Mouse (Mus musculus) cerebral cortex, adult 2 months (tissue): ENCODE results near the gene Olfr374.

ENCODE experiments used
- WGBS: fragments of 180-500 bp; shearing (Covaris S2); methylation state at CpG from one replicate; pipeline ENCODE4 v1.1.7; 2018; 5-methylcytosine and 5-hydroxymethylcytosine counted together

The Olfr374 gene

GRCm38 (mm10) chr8:72136302-72136978, 29.6 kb downstream of the Olfr374 start:
- 5% methylated on average over 18 of the region's 18 CpGs for WGBS

- 88% methylated on average over 2 of the region's 2 CpGs for WGBS
These were observed 30.6 kb downstream of the Olfr374 start for GRCm38 (mm10) chr8:72137431-72137830.

GRCm38 (mm10) chr8:72138456-72138855, 31.6 kb downstream of the Olfr374 start:
- WGBS = 96% methylated on average over 5 of the region's 5 CpGs

- 94% methylated on average over 13 of the region's 13 CpGs for WGBS
These were observed 36.5 kb downstream of the Olfr374 start for GRCm38 (mm10) chr8:72143256-72143824.

GRCm38 (mm10) chr8:72144345-72144975, 37.6 kb downstream of the Olfr374 start:
- WGBS = 88% methylated on average over 5 of the region's 5 CpGs

- WGBS = 79% methylated on average over 3 of the region's 3 CpGs
These were observed 38.7 kb downstream of the Olfr374 start for GRCm38 (mm10) chr8:72145511-72145910.

- 53% methylated on average over 1 of the region's 1 CpGs for WGBS
These were observed 39.2 kb downstream of the Olfr374 start for GRCm38 (mm10) chr8:72146056-72146455.

- 82% methylated on average over 3 of the region's 3 CpGs for WGBS
These were observed 39.7 kb downstream of the Olfr374 start for GRCm38 (mm10) chr8:72146556-72146955.

- 71% methylated on average over 2 of the region's 2 CpGs for whole genome bisulfite sequencing
These were observed 40.4 kb downstream of the Olfr374 start for GRCm38 (mm10) chr8:72147266-72147665.

GRCm38 (mm10) chr8:72149056-72149455, 42.2 kb downstream of the Olfr374 start:
- WGBS = 83% methylated on average over 1 of the region's 1 CpGs

GRCm38 (mm10) chr8:72151418-72152078, 44.7 kb downstream of the Olfr374 start:
- WGBS = 79% methylated on average over 3 of the region's 3 CpGs

GRCm38 (mm10) chr8:72158096-72158495, 51.3 kb downstream of the Olfr374 start:
- 83% methylated on average over 2 of the region's 2 CpGs for WGBS

GRCm38 (mm10) chr8:72158726-72159125, 51.9 kb downstream of the Olfr374 start:
- 49% methylated on average over 3 of the region's 3 CpGs for WGBS

GRCm38 (mm10) chr8:72160007-72160406, 53.2 kb downstream of the Olfr374 start:
- 53% methylated on average over 3 of the region's 3 CpGs for WGBS

- WGBS = under 1% methylated on average over 82 of the region's 82 CpGs
These were observed 54.2 kb downstream of the Olfr374 start, which contains the start of gene Rab8a for GRCm38 (mm10) chr8:72160707-72161697. Gene Rab8a, plus strand, starts transcription at chr8:72161200.
